Mouse (Mus musculus): ENCODE data around the gene Itpr2.

DNA sequence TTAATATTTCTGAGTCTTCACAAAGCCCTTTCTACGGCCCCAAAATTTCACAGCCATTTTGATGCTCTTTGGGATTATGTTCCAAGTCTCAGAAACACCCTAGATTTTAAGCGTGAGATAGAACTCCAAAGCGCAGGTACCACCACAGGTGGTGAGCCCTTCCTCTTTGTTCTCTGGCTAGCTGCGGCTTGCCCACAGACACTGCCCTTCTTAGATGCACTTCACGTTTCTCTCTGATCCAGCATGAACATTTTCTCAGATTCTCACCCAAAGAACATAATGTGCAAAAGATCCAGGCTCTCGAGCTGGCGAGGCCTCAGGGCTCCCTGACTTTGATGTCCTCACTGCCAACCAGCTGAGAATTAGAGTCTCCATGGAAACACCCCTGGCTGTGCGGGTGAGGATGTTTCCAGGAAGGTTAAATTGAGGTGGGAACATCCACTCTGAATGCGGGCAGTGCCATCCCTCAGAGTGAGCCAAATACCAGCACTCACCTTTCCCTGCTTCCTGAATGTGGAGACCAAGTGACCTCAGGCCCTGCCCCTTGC is 149.7 kb downstream of the Itpr2 start:
- TF ChIP-seq CTCF (IDR thresholded peaks at IDR 0.05; ENCODE audit: extremely low read depth, insufficient read length, insufficient replicate concordance, low read depth, low read length) (no peak), POLR2A (IDR thresholded peaks at IDR 0.05; ENCODE audit: low read depth, low read length) (no peak)
